Mouse (Mus musculus) midbrain, embryonic 13.5 days (tissue): Measurements from ENCODE around the gene Slc25a53. TPM values are rescaled to one million over a fixed set of nuclear protein-coding genes. Genes with fewer than 3 reads are reported as not detected.
"Not testable (repeated sequence)": the region's sequence is repeated elsewhere in the genome, so short reads cannot be mapped to it uniquely, and the experiment has no call there.

Experiments used
- ATAC-seq: fragments of 200-750 bp; cut with Nextera tagmentation; 2 replicates; pipeline ENCODE4 v1.8.0; 2017; ENCODE audit warnings: mild to moderate bottlenecking, moderate TSS enrichment, moderate library complexity
- H3K27ac ChIP-seq: fragments of 300-500 bp; sonication (generic); 2 replicates; pipeline ENCODE4 v1.5.1; 2015; ENCODE audit warnings: inconsistent platforms, mild to moderate bottlenecking, moderate library complexity
- H3K27me3 ChIP-seq: fragments of 300-500 bp; sonication (generic); 2 replicates; pipeline ENCODE4 v1.6.1; 2015; ENCODE audit warnings: mild to moderate bottlenecking, inconsistent platforms
- H3K36me3 ChIP-seq: fragments of 300-500 bp; sonication (generic); 2 replicates; pipeline ENCODE4 v1.6.1; 2015; ENCODE audit warnings: mild to moderate bottlenecking, inconsistent platforms
- H3K4me1 ChIP-seq: fragments of 300-500 bp; sonication (generic); replicated peaks from 2 replicates; pipeline ENCODE4 v1.6.1; 2015; ENCODE audit warnings: inconsistent platforms
- H3K4me2 ChIP-seq: fragments of 300-500 bp; sonication (generic); replicated peaks from 2 replicates; pipeline ENCODE4 v1.6.1; 2015; ENCODE audit warnings: moderate library complexity, mild to moderate bottlenecking, inconsistent platforms
- H3K4me3 ChIP-seq: fragments of 300-500 bp; sonication (generic); replicated peaks from 2 replicates; pipeline ENCODE4 v1.5.1; 2015; ENCODE audit warnings: mild to moderate bottlenecking, inconsistent platforms
- H3K9ac ChIP-seq: fragments of 300-500 bp; sonication (generic); replicated peaks from 2 replicates; pipeline ENCODE4 v1.6.1; 2015; ENCODE audit warnings: mild to moderate bottlenecking, inconsistent platforms
- H3K9me3 ChIP-seq: fragments of 300-500 bp; sonication (generic); 2 replicates; pipeline ENCODE4 v1.6.1; 2016; ENCODE audit warnings: mild to moderate bottlenecking, inconsistent platforms
- WGBS: fragments of 180-500 bp; shearing (Covaris S2); methylation state at CpG from one replicate; pipeline ENCODE4 v1.1.7; 2015; 5-methylcytosine and 5-hydroxymethylcytosine counted together
- polyA plus RNA-seq: library from polyadenylated mRNA; unstranded; fragments of >200 nt; fragmentation: Nextera tagmentation; extraction: Ambion mirVana; gene quantifications from 2 replicates; pipeline ENCODE4 v1.2.1, GENCODE M21; 2015

The Slc25a53 gene
- polyA plus RNA-seq, 1 experiment from 2014 or later, result 14.7 TPM

DNA sequence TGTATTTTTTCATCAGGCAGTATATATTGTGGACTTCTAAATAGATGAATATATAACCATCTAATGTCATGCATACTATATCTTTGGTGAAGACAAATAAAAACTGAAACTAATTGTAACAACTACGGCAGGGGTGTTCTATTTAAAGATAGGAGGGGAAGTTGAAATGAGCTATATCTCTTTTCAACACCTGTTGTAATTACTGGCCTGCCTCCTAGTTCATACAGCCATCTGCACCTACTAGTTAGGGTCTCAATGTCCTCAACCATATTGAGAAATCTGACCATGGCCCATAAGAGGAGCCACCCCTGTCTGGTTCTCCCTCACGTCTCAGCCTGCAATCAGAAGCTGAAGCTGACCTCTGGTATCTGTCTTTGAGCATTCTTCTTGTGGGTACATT is 41.8 kb downstream of the Slc25a53 start:
- WGBS, result 82% methylated on average over 2 of the region's 2 CpGs
- no peaks in the 10 kb centered on the region for H3K9me3 ChIP-seq
- H3K36me3 ChIP-seq, result no peaks in the 10 kb centered on the region
- H3K4me3 ChIP-seq, result no peak overlapping the region
- H3K4me1 ChIP-seq, result peaks cover 20% of the 10 kb centered on the region
- no peak overlapping the region for H3K4me2 ChIP-seq
- ATAC-seq, result no peak
- H3K27me3 ChIP-seq, result no peaks in the 10 kb centered on the region; the same call in 1 of the 2 replicates
- H3K27ac ChIP-seq, result no peak overlapping the region
- H3K9ac ChIP-seq, result no peak overlapping the region

DNA sequence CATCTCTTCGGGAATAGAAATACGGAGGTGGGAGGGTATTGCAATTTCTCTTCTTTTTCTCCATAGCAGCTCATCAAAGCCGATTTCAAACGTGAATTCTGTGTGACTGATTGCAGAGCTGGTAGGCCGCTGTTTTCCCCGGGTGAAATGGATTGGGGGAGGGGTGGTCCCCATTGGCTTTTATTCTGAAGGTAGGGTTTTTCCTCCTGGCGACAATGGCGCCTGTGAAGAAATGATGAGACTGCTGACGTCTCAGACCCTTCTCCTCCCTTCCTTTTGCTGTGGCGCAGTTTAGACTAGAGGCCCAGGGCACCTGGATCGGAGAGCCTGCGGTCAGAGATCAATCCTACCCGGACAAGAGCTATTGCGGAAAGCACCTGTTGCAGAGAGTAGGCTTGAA is 44.5 kb downstream of the Slc25a53 start:
- peaks cover 20% of the 10 kb centered on the region for H3K4me1 ChIP-seq
- H3K9me3 ChIP-seq, result no peaks in the 10 kb centered on the region
- peak overlapping the region; percentile 89 for H3K27ac ChIP-seq
- H3K27me3 ChIP-seq, result no peaks in the 10 kb centered on the region; the same call in 1 of the 2 replicates
- no peaks in the 10 kb centered on the region for H3K36me3 ChIP-seq
- H3K9ac ChIP-seq, result peak overlapping the region; percentile 72
- peak overlapping the region; percentile 50 for H3K4me3 ChIP-seq
- 13% methylated on average over 14 of the region's 14 CpGs for WGBS
- peak overlapping the region; percentile 58 for H3K4me2 ChIP-seq
- ATAC-seq, result no peak

DNA sequence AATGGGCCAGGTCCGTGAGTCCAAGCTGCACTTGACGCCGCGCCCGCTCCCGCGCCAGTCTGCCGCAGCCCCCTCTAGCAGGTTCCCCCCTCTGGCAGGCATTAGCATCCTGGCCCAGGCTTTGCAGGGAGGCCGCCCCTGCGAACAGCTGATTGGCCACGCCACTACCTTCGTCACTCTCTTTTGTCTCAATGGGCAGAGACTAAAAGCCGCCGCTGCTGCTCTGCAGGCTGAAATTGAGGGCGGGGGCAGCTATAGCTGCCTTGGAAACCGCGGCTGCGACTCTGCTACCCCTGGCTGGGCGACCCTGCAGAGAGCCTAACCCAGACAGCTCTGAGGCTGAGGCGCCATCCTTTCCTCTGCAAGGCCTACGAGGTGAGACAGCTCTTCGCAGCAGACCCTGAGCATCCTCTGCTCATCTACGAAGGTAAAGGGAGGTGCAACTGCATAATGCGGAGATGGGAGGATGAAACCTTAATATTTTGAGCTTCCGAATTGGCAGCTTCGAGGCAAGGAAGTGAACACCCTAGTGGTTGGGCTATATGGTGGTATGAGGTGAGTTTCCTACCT is 45.0 kb downstream of the Slc25a53 start, which contains the start of gene Zcchc18:
Gene Zcchc18, plus strand, starts transcription at position 178 of the 570 bp plus-strand sequence.
- Histone ChIP-seq H3K9ac (peak within 1 kb of the TSS; percentile 72), H3K27me3 (no peaks in the 10 kb centered on the region; the same call in 1 of the 2 replicates), H3K4me1 (peaks cover 20% of the 10 kb centered on the region), H3K4me2 (peak within 1 kb of the TSS; percentile 58), H3K4me3 (peak within 1 kb of the TSS; percentile 50), H3K27ac (peak within 1 kb of the TSS; percentile 89), H3K9me3 (no peaks in the 10 kb centered on the region), H3K36me3 (no peaks in the 10 kb centered on the region)
- ATAC-seq, result peak; percentile 99
- 18% methylated on average over 24 of the region's 26 CpGs for WGBS

DNA sequence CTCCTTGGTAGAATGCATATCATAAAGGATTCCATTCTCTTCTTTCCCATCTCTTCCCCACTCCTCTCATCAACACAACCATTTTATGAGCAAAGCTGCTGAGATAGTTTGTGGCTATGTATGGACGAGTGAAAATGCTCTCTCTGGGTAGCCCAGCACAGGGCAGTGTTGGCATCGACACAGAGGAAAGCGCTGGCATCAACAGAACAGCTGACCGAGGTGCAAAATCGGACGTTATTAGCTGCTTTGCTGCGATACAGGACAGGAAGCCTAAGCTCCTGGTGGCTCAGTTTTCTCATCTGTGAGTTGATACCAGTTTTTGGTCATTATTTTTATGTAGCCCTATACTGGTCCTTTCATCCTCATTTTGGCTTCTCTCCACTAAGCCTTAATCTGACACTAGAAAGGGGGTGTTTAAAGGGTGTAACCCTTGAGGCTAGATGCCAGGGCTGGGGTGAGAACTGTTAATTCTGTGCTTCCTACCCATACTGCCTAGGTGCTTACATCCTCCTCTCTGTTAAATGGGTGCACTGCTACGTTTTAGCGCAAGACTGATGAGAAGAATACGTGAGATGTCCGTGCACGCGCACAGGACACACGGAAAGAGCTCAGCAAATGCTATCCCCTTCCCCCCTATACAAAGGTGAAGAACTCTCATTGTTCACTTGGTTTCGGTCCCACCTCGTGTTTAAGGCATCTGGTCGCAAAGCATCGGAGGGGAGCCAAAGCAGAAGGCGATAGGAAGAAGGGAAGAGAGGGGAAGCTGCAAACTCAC is 45.7 kb downstream of the Slc25a53 start:
- Histone ChIP-seq H3K27ac (peak overlapping the region; percentile 89), H3K27me3 (no peaks in the 10 kb centered on the region; the same call in 1 of the 2 replicates), H3K9me3 (no peaks in the 10 kb centered on the region), H3K9ac (peak overlapping the region; percentile 65), H3K4me2 (peak overlapping the region; percentile 58), H3K4me3 (peak overlapping the region; percentile 50), H3K4me1 (peaks cover 20% of the 10 kb centered on the region), H3K36me3 (no peaks in the 10 kb centered on the region)
- peak; percentile 78 for ATAC-seq
- WGBS, result 32% methylated on average over 19 of the region's 19 CpGs

DNA sequence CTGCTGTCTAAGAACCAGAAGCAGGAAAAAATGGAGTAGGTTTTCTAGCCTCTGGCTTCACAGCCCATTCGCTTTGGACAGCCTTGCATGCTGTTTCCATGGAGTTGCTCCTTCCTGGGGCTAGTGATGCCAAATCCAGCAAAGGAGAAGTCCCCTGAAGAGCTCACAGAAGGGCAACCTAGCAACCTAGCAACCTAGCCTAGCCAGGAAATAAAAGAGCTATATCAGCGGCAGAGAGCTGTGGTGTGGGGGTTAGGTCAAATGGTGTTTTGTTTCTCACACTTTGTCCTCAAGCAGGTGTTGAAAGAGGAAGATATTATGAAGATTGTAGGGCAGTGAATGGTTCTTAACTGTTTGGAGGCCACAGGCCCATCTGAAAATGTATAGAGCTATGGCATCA is 46.8 kb downstream of the Slc25a53 start:
- Histone ChIP-seq H3K36me3 (no peaks in the 10 kb centered on the region), H3K4me2 (peak overlapping the region; percentile 58), H3K9ac (no peak overlapping the region), H3K4me3 (no peak overlapping the region), H3K9me3 (no peaks in the 10 kb centered on the region), H3K27me3 (no peaks in the 10 kb centered on the region; the same call in 1 of the 2 replicates), H3K27ac (no peak overlapping the region), H3K4me1 (peaks cover 20% of the 10 kb centered on the region)
- ATAC-seq, result no peak
- WGBS, result 33% methylated on average over 2 of the region's 2 CpGs

DNA sequence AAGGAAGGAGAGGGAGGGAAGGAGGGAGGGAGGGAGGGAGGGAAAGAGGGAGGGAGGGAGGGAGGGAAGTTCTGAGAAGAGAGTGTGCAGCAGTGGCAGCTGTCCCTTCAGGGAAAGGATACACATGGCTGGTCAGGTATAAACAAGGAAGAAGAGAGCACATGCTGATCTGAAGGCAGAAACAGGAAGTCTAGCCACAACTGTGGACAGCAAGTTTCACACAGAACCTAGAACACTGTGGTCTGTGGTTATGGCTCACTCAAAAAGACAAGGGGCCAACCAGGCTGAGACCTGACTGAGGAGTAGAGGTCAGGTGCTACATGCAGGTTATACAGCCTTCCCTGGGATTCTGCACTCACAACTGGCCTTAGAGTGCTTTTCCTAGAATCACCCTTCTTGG is 52.1 kb downstream of the Slc25a53 start:
- no peak for ATAC-seq
- Histone ChIP-seq H3K9ac (no peak overlapping the region), H3K27me3 (no peaks in the 10 kb centered on the region; the same call in 1 of the 2 replicates), H3K36me3 (no peaks in the 10 kb centered on the region), H3K9me3 (no peaks in the 10 kb centered on the region), H3K4me3 (no peak overlapping the region), H3K4me2 (no peak overlapping the region), H3K27ac (no peak overlapping the region), H3K4me1 (no peaks in the 10 kb centered on the region; the same call in 1 of the 2 replicates)

DNA sequence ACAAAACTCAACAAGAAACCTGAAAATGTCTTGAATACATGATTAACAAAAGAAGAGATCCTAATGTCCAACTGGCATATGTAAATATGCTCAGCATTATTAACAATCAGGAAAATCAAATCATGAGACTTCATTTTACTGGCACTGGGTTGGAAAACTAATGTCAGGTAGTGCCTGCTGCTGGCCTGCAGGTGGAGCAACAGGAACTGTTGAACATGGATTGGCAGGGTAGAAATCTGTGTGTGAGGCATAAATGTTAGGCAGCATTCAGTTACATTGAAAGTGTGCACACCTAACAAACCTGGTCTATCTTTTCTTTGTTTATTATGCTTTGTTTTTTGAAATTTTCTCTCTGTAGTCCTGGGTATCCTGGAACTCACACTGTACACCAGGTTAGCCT is 59.5 kb downstream of the Slc25a53 start:
- no peak overlapping the region for H3K9ac ChIP-seq
- H3K9me3 ChIP-seq, result no peaks in the 10 kb centered on the region
- H3K4me1 ChIP-seq, result no peaks in the 10 kb centered on the region
- H3K36me3 ChIP-seq, result no peaks in the 10 kb centered on the region
- H3K27me3 ChIP-seq, result no peaks in the 10 kb centered on the region
- no peak overlapping the region for H3K27ac ChIP-seq
- H3K4me3 ChIP-seq, result no peak overlapping the region
- no peak overlapping the region for H3K4me2 ChIP-seq
- no peak for ATAC-seq

DNA sequence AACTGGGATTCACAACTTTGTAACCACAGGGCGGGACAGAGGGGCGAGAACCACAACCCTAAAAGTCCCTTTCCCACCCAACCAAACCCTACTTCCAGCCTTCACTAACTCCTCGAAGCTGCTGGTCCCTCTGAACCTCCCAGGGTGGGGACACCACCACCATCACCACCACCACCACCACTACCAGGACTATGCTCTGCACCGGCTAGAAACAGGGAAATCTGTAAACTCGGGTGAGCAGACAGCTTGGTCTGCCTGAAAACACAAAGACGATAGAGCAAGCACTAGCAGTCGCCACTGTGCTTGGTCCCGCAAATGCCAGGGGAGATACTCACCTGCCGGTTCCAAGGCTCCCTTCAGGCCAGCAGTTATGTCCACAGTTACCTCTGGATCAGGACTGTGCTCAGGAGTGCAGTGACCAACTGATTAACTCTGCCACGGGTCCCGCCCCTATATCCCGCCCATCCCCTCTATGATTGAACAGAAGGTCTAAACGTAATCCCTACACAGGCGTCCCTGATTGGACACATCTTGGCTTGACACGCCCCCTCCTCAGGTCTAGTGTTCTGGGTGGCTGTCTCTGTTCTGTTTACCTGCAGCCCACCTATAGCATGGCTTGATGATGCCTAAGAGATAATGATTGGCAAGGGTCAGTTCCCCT is 61.5 kb downstream of the Slc25a53 start, which contains the start of the genes Tmsb15l and Tmsb15b1:
Gene Tmsb15l, minus strand, starts transcription at position 446 of the 661 bp plus-strand sequence.
Gene Tmsb15b1, minus strand, starts transcription at position 451 of the 661 bp plus-strand sequence.
- Histone ChIP-seq H3K27ac (no peak within 1 kb of the TSS), H3K4me3 (peak within 1 kb of the TSS; percentile 47), H3K4me1 (no peaks in the 10 kb centered on the region), H3K36me3 (no peaks in the 10 kb centered on the region), H3K4me2 (peak within 1 kb of the TSS; percentile 59), H3K9me3 (no peaks in the 10 kb centered on the region), H3K9ac (peak within 1 kb of the TSS; percentile 63), H3K27me3 (no peaks in the 10 kb centered on the region)
- WGBS, result 34% methylated on average over 15 of the region's 15 CpGs
- peak; percentile 100 for ATAC-seq

DNA sequence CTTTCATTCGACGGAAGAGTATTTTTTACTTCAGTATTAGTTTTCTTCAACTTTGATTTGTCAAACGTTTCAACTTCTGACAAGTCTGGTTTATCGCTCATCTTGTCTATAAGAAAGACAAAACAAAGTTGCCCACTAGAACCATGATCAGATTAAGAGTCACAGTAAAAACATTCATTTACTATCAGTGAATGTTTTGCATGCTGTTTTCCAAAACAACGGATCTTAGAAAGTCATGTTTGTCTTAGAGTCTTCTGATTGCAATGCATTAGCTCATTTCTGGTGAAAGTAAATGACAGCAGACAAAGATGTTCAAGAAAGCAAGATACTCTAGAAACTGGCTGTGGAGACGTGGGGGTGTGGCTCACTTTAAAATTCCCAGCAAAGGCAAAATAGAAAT is 62.7 kb downstream of the Slc25a53 start, which contains the start of gene Tmsb15b2:
Gene Tmsb15b2, minus strand, starts transcription at position 101 of the 400 bp plus-strand sequence.
- not testable (repeated sequence) for ATAC-seq, H3K27me3 ChIP-seq, H3K36me3 ChIP-seq, H3K27ac ChIP-seq, H3K9me3 ChIP-seq, H3K4me1 ChIP-seq
- peak within 1 kb of the TSS; percentile 63 for H3K9ac ChIP-seq
- peak within 1 kb of the TSS; percentile 59 for H3K4me2 ChIP-seq
- peak within 1 kb of the TSS; percentile 47 for H3K4me3 ChIP-seq
- WGBS, result 88% methylated on average over 6 of the region's 6 CpGs

DNA sequence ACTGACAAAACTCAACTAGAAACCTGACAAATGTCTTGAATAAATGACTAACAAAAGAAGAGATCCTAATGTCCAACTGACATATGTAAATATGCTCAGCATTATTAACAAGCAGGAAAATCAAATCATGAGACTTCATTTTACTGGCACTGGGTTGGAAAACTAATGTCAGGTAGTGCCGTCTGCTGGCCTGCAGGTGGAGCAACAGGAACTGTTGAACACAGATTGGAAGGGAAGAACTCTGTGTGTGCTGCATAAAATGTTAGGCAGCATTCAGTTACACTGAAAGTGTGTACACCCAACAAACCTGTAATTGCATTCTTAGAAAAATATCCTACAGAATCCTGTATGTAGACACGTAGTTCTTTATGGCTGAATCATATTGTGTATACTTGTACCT is 78.4 kb downstream of the Slc25a53 start:
- Histone ChIP-seq H3K27me3 (no peaks in the 10 kb centered on the region), H3K4me1 (no peaks in the 10 kb centered on the region), H3K27ac (no peak overlapping the region), H3K4me3 (no peak overlapping the region), H3K9ac (no peak overlapping the region), H3K9me3 (no peaks in the 10 kb centered on the region), H3K36me3 (no peaks in the 10 kb centered on the region), H3K4me2 (no peak overlapping the region)
- no peak for ATAC-seq
- 25% methylated on average over 2 of the region's 2 CpGs for WGBS

DNA sequence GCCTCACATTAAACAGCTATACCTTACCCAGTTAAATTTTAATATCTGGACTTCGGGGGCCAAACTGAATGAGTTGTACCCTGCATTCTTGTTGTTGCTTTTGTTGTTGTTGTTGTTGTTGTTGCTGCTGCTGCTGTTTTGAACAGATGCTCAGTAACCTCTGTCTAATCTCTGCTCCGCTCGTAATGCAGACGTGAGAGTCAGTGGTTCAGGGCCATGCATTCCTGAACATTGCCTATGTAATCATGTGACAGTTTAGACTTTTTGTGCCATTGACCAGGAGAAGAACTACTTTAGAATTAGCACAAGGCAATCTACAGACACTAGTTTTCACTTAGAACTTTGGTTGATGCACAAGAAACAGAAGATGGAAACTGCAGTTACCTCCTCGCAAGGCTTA is 79.8 kb downstream of the Slc25a53 start:
- H3K27ac ChIP-seq, H3K9me3 ChIP-seq, H3K27me3 ChIP-seq, H3K4me1 ChIP-seq, H3K36me3 ChIP-seq: not testable (repeated sequence)
- Histone ChIP-seq H3K4me3 (peak overlapping the region; percentile 45), H3K9ac (0 out of 2 replicates have a peak overlapping the region, but pooled peaks have one; percentile 28), H3K4me2 (peak overlapping the region; percentile 52)
- ATAC-seq, result peak; percentile 32; the same call in 1 of the 2 replicates
- WGBS, result 55% methylated on average over 5 of the region's 5 CpGs
